Mouse (Mus musculus): ENCODE measurements around the gene Mterf2. TPM values are rescaled to one million over a fixed set of nuclear protein-coding genes. Genes with fewer than 3 reads are reported as not detected.

The Mterf2 gene
- polyA plus RNA-seq, 1 experiment, result 0.46 TPM

- no peak for TF ChIP-seq FLI1 (IDR thresholded peaks at IDR 0.05; ENCODE audit: low read length)
- TF ChIP-seq GATA1 (IDR thresholded peaks at IDR 0.05; ENCODE audit: borderline replicate concordance, low read length), result no peak
- H3K9me3 ChIP-seq, result peaks cover 25% of the 10 kb centered on the region
- peaks cover 1% of the 10 kb centered on the region for H3K27me3 ChIP-seq (replicated peaks)
- no peaks in the 10 kb centered on the region for H3K4me1 ChIP-seq
- H3K4me3 ChIP-seq (replicated peaks), result no peak overlapping the region
- H3K36me3 ChIP-seq (replicated peaks; ENCODE audit: low read length), result no peaks in the 10 kb centered on the region
Measured at GRCm38 (mm10) chr10:85071605-85072152, 56.1 kb downstream of the Mterf2 start.

Other genes with a start within 250 kb of the Mterf2 start
- 2.3 and 2.9 TPM in 2 replicates for gene Ric8b, start 210.4 kb downstream of the Mterf2 start, polyA plus RNA-seq (2012; ENCODE audit: insufficient read depth, low replicate concordance)
- gene Fhl4, start 25.5 kb downstream of the Mterf2 start, polyA plus RNA-seq (2012; ENCODE audit: insufficient read depth, low replicate concordance), result not detected in 2 replicates
- gene Tmem263, start 25.4 kb downstream of the Mterf2 start, polyA plus RNA-seq (2012; ENCODE audit: insufficient read depth, low replicate concordance), result 9.4 and 9.7 TPM in 2 replicates
- 12.2 and 34.3 TPM in 2 replicates for gene Cry1, start 57.0 kb upstream of the Mterf2 start, polyA plus RNA-seq (2012; ENCODE audit: insufficient read depth, low replicate concordance)